Mouse (Mus musculus) left cerebral cortex, postnatal 25 days (tissue): ENCODE results near the gene Sv2c. TPM values are rescaled to one million over a fixed set of nuclear protein-coding genes. Genes with fewer than 3 reads are reported as not detected.
"Not testable (repeated sequence)": the region's sequence is repeated elsewhere in the genome, so short reads cannot be mapped to it uniquely, and the experiment has no call there.

Source experiments
- DNase-seq, 2 experiments: peaks; one replicate each; pipeline ENCODE4 v3.0.0; 2022; ENCODE audit warnings: low spot score in 2 of 2, mixed read lengths in 1 of 2
- intact Hi-C: fragments of 180-260 bp; cut with DNase I; formaldehyde crosslinking; loops from one replicate; pipeline ENCODE4 v1.15.1; 2025
- total RNA-seq, 2 experiments: library from RNA; stranded (reverse); gene quantifications; 2 replicates each; pipeline ENCODE4 v1.2.3; 2021

Sv2c gene
- total RNA-seq, 2 experiments from 2014 or later = 21.6 to 39.8 TPM

DNA sequence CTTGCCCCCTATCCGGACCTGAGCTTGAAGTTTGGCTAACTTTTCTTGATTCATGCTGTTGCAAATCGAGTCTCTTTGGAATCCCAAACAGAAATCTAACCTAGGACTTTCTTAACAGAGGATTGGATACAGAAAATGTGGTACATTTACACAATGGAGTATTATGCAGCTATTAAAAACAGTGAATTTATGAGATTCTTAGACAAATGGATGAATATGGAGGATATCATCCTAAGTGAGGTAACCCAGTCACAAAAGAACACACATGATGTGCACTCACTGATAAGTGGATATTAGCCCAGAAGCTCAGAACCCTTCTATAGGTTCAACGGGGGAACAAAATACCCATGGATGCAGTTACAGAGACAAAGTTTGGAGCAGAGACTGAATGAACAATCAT is 51.1 kb downstream of the Sv2c start, which contains the start of gene Gm20075:
Gene Gm20075 (minus strand): TSS at position 101 of the 400 bp plus-strand sequence.
- intact Hi-C loops, DNase-seq: not testable (repeated sequence)

GRCm38 (mm10) chr13:96073555-96073954 is 58.8 kb downstream of the Sv2c start:
- intact Hi-C loops = no loop called here

DNA sequence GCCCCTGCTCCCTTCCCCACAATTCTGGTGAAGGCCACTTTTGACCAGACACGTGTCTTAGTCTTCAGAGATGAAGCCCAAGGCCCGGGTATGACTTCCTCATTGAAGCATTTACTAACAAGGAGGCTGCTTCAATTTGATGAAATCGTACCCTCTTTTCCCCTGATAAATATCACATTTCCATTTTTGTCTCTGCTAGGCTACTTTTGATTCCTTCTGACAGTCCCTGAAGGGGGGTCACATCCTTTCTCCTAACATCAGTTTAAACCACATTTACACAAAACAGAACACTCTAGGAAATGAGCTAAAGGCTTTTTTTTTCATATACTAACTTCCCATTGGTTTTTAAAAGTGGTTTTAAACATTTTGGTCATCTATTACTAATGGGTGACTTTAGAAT is 79.6 kb downstream of the Sv2c start:
- intact Hi-C loops = no loop called here
- DNase-seq = no peak

More at GRCm38 (mm10) chr13:96073555-96073954, 58.8 kb downstream of the Sv2c start:
- no peak for DNase-seq

DNA sequence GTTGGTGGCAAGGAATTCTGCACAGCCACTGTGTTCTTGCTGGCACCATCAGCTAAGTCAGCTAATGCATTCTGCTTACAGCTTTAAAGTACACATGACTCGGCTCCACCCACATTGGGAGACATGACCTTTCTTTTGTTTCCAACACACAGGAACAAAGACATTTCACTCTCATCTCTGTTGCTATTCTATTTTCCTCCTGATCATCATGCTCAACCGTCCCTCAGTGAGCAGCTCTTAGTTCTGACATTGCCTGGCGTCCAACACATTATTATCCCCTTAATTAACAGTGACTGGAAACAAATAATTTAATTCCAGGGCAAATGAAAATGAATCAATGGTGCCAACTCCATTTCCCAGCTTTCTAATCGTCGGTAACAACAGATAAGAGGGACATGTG is 87.0 kb downstream of the Sv2c start:
- intact Hi-C loops = no loop called here
- no peak for DNase-seq

- DNase-seq = no peak
- intact Hi-C loops = no loop called here
Observed at GRCm38 (mm10) chr13:96040275-96041042, 91.9 kb downstream of the Sv2c start.

- intact Hi-C loops = no loop called here
Observed at GRCm38 (mm10) chr13:96039536-96039935, 92.8 kb downstream of the Sv2c start.

DNA sequence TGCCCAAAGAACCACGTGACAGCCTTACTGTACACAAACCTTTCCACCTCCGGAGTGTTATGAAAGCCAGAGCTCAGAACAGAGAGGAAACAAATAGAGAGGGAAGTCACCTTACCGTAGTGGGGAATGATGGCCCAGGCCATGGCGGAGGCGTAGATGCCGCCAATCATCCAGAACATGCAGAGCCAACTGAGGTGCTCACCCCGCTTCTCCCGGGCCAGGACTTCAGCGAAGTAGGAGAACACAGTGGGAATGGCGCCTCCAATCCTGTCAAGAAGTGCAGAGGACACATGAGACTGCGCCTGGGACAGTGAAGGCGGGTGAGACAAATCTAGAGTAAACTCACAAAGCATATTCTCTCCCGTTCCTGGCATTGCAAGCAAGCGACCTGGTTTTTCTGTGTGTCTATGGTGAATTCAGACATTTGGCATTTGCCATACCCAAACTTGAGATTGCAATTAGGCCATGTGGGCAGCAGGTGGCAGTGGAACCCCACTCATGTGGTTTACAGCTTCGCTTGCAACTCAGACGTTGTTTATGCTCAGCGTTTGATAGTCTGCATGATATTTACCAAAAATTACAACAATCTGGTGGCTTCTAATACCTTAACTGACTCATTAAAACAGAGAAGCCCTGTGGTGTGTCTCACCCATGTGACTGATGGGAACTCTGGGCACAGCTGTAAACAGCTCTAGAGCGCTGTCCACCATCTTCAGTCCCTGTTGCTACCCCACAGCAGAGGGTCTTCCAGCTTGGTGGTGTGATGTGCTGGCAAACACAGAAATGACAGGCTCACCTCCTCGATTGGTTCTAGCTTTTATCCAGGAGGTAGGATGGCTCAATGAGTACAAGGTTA is 101.8 kb downstream of the Sv2c start:
- peak; percentile 61 to 66 for DNase-seq
- intact Hi-C loops = loop anchor here (2.0 to 5.0 kb wide), 2 partner anchors 344 to 562 kb away; no protein-coding TSS in a partner anchor

More at GRCm38 (mm10) chr13:96039536-96039935, 92.8 kb downstream of the Sv2c start:
- DNase-seq = no peak

- DNase-seq = no peak
- intact Hi-C loops = no loop called here
Observed at GRCm38 (mm10) chr13:96023858-96024257, 108.5 kb downstream of the Sv2c start.

GRCm38 (mm10) chr13:96015516-96015915 is 116.9 kb downstream of the Sv2c start:
- intact Hi-C loops = no loop called here
- no peak for DNase-seq

DNA sequence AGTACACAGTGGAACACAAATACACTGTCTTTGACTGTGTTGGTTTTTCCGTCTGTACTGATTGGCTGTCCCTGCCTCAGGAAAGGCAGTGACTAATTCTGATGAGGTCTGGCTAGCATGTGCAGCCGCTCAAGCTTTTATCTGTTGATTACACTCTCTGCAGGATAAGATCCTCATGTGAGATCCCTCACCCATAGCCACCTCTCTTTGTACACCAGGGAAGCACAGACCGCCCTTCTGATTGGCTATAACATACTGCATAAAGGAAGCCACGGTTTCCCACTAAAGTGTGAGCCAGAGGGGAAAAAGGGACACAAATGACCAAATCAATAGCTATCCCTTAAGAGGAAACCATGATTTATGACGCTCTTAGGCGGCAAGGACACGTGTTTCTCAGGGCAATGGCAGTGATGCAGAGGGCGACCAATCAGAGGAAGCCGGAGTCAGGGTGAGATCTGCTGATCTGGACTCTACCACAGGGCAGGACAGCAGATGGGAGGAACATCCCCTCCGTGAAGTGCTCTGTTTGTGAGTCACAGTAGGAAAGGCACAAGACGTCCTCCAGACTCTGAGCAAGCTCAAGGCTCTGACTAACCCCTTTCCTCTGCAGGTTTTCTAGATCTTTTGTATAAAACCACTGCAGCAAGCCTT is 121.4 kb downstream of the Sv2c start:
- intact Hi-C loops = no loop called here
- peak; percentile 29 to 75 for DNase-seq

DNA sequence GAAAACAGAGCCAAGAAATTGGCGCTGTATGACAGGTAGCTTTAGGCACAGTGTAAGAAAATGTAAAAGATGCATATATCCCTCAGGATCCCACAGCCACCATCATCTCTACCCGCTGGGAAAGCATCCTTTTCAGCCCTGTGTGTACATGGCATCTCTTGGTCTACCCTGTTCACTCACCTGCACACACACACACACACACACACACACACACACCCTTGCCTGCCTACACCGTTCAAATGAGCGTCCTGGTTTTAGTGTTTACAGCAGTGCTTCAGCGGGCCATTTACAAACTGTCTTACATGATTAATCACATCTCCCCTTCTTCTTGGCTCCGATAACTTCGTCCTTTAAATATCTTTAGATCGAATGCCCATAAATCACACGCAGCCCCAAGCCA is 123.4 kb downstream of the Sv2c start:
- intact Hi-C loops = no loop called here
- DNase-seq = no peak

- DNase-seq = no peak
- intact Hi-C loops = no loop called here
Observed at GRCm38 (mm10) chr13:96008154-96008553, 124.2 kb downstream of the Sv2c start.

DNA sequence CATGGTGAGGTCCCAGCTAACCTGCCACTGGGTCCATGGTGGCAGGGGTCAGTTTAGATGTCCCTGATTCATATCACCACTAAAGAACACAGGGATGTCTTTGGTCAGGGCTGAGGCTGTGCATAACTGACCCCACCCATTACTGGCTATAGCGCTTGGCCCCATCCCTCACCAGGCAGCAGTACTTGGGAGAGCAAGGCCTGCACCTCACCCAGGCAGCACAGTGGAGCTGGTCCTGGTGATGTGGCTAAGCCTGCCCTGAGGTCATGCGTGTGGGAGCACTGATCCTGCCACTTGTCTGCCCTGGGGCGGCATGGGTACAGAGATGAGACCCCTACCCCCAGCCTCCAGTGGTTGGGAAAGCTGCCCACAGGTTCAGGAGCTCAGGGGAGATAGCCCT is 128.8 kb downstream of the Sv2c start:
- no peak for DNase-seq
- intact Hi-C loops = no loop called here

- peak in 1 of 2 experiments; percentile 22 for DNase-seq
- intact Hi-C loops = no loop called here
Observed at GRCm38 (mm10) chr13:96002475-96002874, 129.9 kb downstream of the Sv2c start.

GRCm38 (mm10) chr13:95999396-95999795 is 133.0 kb downstream of the Sv2c start:
- DNase-seq = no peak
- intact Hi-C loops = no loop called here

DNA sequence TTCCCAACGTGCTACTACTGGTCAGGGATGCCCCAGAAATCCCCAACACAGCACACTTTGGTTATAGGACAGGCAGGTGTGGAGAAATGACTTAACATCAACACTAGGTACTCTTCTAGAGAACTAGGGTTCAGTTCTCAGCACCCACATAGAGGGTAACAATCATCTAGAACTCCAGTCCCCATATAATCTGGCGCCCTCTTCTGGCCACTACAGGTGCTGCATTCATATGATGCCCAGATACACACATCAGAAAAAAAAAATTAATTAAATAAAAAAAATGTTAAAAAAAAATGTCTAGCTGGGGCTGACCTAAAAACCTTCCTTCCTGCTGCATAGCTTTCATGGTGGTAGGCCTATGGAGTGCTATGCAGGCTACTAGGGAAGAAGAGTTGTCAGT is 135.1 kb downstream of the Sv2c start:
- intact Hi-C loops = no loop called here
- no peak for DNase-seq

DNA sequence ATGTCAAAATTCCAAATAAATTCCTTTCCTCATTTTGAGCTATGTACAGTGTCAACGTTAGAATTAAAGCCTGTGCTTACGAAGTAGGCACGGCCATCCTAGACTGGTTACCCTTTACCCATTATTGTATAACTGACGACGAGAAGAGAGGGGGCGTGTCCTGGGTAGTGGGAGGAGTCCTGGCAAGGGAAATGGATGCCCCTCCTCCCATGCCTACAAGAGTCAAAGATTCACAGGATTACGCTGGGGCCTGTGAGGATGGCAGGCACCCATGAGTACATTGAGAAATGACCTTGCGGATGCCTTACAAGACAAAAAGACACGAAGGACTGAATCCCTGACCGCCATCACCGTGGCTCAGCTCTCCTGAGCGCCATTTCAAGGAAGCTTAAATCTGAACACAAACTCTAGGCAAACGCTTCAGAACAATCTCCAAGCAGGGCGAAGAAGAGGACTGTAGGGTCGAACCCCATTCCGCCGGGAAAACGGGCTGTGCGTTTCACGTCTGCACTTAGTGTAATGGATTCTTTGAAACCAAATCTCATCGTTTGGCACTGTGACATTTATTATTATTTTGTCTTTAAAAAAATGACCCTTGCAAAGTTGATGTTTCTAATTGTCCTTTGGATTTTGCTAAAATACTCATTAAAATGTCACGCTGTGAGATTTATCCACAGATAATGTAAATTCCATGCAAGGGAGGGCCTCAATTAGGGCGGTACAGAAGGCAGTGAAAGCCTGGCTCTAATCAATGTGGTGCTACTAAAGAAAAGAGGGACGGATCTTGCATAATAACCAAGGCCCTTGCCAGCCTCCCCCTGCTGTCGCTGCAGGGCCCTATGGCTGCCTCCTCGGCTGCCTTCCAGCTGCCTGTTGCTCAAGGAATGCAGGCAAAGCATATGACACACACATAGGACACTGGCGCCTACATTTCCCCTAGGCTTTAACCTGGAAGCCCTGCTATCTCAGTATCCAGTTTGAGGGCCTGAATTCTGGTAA is 137.4 kb downstream of the Sv2c start:
- DNase-seq = no peak
- intact Hi-C loops = no loop called here

DNA sequence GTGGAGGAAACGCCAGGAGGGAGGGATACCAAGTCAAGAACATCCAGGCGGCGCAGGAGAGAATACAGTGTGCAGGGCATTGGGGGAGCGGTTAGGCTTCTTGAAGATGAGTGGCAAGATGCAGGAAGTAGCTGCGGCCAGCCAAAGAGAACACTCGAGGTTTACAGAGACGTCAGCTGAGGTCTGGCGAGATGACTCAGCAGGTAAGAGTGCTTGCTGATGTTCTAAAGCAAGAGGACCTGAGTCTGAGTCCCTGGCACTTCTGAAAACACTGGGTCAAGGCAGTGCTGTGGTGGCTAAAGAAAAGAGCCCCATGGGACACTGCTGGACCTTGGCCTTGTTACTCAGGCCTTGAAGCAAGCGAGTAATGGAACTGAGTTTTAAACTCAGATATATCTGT is 144.2 kb downstream of the Sv2c start:
- intact Hi-C loops = no loop called here

DNA sequence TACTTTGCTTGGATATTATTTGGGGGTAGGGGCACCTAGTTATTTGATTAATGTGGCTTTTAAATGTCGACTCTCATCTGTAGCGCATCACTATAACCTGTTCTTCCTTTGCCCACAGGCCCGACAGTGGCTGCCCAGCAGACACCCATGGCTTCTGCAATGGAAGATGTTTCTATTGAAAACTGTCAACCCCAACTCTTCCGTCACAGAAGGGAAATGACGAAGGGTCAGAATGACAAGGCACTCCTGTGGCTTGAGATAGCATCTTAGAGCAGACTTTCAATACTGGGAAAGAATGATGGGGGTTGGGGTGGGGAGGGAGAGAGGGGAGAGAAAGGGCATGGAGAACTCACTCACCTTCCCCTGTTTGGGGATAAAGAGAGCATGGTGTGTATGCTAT is 145.2 kb downstream of the Sv2c start:
- intact Hi-C loops = no loop called here
- no peak for DNase-seq

More for the DNA sequence above, 144.2 kb downstream of the Sv2c start:
- DNase-seq = no peak
